Mouse (Mus musculus) spleen, adult 18-20 months (tissue): ENCODE results near the gene Znrf4.

Experiments used
- DNase-seq, 2 experiments: peaks; one replicate each; pipeline ENCODE4 v3.0.0; 2022; ENCODE audit warnings: mixed read lengths in 2 of 2

Znrf4 gene

DNA sequence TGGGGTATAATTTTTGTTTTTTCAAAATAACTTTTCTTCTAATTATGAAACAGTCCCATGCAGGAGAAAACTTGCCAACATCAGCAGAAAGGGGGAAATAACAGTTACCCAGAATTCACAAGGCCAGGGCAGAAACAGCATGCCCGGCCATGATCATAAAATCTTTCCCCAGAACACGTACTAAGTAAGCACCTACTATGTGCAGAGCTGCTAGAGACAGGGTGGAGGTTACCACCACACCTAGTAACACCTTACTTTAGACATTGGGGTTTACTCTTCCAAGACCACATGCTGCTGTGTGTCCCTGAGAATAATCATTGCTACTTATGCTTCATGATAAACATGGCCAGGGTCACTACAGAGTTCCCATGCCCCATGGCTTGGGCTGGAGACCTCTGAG is 47.9 kb downstream of the Znrf4 start:
- no peak for DNase-seq

DNA sequence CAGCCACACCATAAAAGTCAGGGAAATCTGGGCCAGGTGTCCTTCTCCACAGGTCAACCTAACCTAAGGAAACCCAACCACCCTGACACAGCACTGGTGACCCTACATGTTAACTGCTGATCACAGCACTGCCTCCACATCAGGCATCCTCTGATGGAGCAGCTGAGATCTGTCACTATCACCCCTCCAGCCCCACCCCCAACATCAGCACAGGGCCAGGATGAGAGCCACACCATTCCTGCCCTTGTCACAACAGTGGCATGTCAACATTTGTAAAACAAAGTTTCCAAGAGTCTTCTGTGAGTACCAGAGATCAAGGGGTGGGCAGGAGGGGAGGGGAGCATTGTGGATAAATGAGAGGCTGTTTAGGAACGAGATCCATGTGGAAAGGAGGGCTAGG is 48.7 kb downstream of the Znrf4 start:
- no peak for DNase-seq

DNA sequence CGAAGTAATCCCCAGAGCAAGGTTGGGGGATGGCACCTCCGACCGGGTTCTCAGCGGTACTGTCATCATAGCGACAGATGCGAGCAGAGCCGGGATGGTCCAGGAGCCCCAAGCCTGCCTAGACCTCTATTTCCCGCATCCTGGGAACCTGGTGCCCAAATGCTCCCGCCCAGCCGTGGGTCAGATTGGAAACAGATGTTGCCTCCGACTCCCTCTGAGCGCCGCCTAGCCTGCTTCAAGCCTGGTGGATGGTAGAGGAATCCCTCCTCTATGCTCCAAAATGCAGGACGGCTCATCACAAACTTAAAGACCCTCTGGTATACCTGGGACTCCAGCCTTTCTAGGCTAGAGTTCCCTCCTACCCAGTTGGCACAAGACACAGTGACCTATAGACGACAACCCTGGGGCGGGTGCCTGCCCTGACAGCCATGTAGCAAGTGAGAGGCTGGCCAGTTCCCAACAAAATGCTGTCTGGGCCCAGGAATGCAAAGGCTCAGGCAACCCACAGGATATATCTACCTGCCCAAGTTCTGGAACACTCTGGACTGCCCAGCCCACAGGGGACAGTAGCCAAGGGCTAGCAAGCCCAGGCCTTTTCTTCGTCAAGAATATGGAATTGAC is 49.3 kb downstream of the Znrf4 start:
- no peak for DNase-seq

DNA sequence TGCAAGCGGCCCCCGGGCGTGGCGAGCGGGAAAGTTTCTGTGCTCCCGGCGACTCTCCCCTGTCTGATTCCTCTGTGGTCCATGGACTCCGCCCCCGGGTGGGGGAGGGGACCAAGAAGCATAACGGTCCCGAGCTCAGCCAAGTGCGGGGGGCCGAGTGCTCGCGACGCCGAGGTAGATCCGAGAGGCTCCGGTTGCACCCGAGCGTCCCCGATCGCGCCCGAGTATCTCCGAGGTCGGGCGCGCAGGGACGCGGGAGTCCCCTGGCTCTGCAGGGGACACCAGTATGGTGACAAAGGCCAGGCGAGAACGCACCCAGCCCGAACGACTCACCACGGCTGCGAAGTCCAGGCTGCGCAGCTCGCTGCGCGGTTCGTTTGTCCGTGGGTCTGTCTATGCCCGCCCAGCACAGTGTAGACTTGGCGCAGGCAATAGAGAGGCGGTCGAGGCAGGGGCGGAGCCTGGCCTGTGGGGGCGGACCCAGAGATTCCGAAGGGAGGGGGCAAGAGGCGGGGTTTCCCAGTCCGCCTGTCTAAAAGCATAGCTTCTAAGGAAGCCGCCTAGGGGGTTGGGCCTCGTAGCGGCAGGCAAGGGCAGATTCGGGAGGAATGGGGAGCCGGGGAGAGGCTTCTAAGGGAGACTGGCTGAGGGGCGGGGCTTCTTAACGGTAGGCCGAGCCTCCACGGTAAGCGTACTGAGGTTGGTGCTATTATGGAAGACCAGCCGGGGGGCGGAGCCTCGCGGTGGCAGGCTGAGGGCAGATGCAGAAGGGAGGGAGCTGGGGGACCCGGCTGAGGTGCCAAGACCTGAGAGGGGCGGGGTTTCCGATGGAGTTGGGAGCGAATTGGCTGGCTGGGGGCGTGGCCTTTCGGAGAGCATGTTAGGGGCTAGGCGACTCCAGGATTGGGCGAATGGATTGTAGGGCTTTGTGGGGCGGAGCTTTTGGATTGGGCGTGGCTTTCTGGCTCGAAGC is 50.2 kb downstream of the Znrf4 start:
- DNase-seq, result peak; percentile 89 to 97
